19 mouse cellular contexts compared by ENCODE assay signal in genomic region chr10:93270889-93271460, GRCm38 (mm10).
"Had no signal": no experiment of that assay in that cellular context is flagged by ENCODE, and none has a peak within 500 bp of the region (broad histone marks: within the 10 kb centered on the region; RNA-seq: fewer than 3 reads in every experiment).

No protein-coding gene starts in this region.

- H3K4me2 ChIP-seq: kidney, embryonic 15.5 days; liver, embryonic 11.5 days; lung, embryonic 14.5 days; midbrain, embryonic 13.5 days; neural tube, embryonic 12.5 days; neural tube, embryonic 15.5 days had no signal

- H3K36me3 ChIP-seq: midbrain, embryonic 13.5 days; neural tube, embryonic 12.5 days; neural tube, embryonic 15.5 days had no signal

- H3K27ac ChIP-seq: liver, embryonic 14.5 days; midbrain, embryonic 10.5 days; midbrain, embryonic 13.5 days; neural tube, embryonic 12.5 days had no signal

- DNase-seq: kidney, adult 11 months; kidney, adult 8-10 months; kidney, postnatal 10 days; layer of hippocampus, adult 9-11 months; left cerebral cortex, postnatal 4 days; liver, postnatal 0 days; lung, embryonic 14.5 days; right cerebral cortex, adult 18-20 months; right cerebral cortex, postnatal 14 days; right cerebral cortex, postnatal 4 days; thymus, postnatal 25 days had no signal

- H3K4me3 ChIP-seq: kidney, embryonic 15.5 days; megakaryocyte, embryonic 14.5 days; midbrain, embryonic 10.5 days; midbrain, embryonic 13.5 days; neural tube, embryonic 12.5 days; neural tube, embryonic 15.5 days had no signal

- H3K27me3 ChIP-seq: kidney, embryonic 15.5 days; megakaryocyte, embryonic 14.5 days; midbrain, embryonic 13.5 days; neural tube, embryonic 12.5 days; neural tube, embryonic 15.5 days had no signal

- H3K9ac ChIP-seq: kidney, embryonic 15.5 days; liver, embryonic 14.5 days; liver, postnatal 0 days; lung, embryonic 14.5 days; neural tube, embryonic 12.5 days; neural tube, embryonic 15.5 days had no signal
